Comparison of ENCODE assay signal across 16 mouse cellular contexts in genomic region chr3:130401560-130401852, GRCm38 (mm10).
DNase-seq lines count a peak whose midpoint lies in the region; ATAC-seq and TF ChIP-seq lines count a peak whose summit lies in the region.
"Had no signal": no experiment of that assay in that cellular context is flagged by ENCODE, and none has a peak within 500 bp of the region (broad histone marks: within the 10 kb centered on the region; RNA-seq: fewer than 3 reads in every experiment).

No protein-coding gene starts in this region.

- no peak for DNase-seq in forebrain, embryonic 14.5 days (ENCODE audit: low spot score)
- no peak for DNase-seq in liver, postnatal 0 days
- DNase-seq in liver, embryonic 11.5 days (ENCODE audit: low spot score) = no peak
- no peak for DNase-seq in stomach, postnatal 0 days (ENCODE audit: low spot score)
- DNase-seq in c-Kit-positive CD71-positive TER-119-positive erythroid progenitor cells, embryonic 14.5 days (ENCODE audit: low spot score) = no peak
- DNase-seq: adrenal gland, postnatal 36 days; B cell, adult 2 months; cerebellum, adult 11 months; gastrocnemius, postnatal 10 days; right cerebral cortex, postnatal 25 days; thymus, adult 2 months had no signal

- H3K9me3 ChIP-seq in forebrain, embryonic 14.5 days (replicated peaks; ENCODE audit: control insufficient read depth, low read length) = no peaks in the 10 kb centered on the region
- no peaks in the 10 kb centered on the region for H3K9me3 ChIP-seq in forebrain, embryonic 15.5 days
- no peaks in the 10 kb centered on the region for H3K9me3 ChIP-seq in liver, postnatal 0 days (ENCODE audit: low read length)
- no peaks in the 10 kb centered on the region for H3K9me3 ChIP-seq in liver, embryonic 11.5 days (ENCODE audit: control insufficient read depth, low read length)
- no peaks in the 10 kb centered on the region for H3K9me3 ChIP-seq in stomach, postnatal 0 days (ENCODE audit: control insufficient read depth, low read length)
- H3K9me3 ChIP-seq: liver, embryonic 15.5 days had no signal

- H3K4me3 ChIP-seq in forebrain, embryonic 14.5 days (ENCODE audit: low read depth, low read length) = no peak overlapping the region
- H3K4me3 ChIP-seq in forebrain, embryonic 15.5 days = no peak overlapping the region
- no peak overlapping the region for H3K4me3 ChIP-seq in liver, postnatal 0 days (ENCODE audit: low read depth, low read length)
- H3K4me3 ChIP-seq in liver, embryonic 11.5 days (ENCODE audit: low read depth, low read length) = no peak overlapping the region
- no peak overlapping the region for H3K4me3 ChIP-seq in macrophage (ENCODE audit: inconsistent target)
- H3K4me3 ChIP-seq in stomach, postnatal 0 days (ENCODE audit: low read depth, low read length) = no peak overlapping the region
- H3K4me3 ChIP-seq: liver, embryonic 15.5 days had no signal

- peaks cover 4% of the 10 kb centered on the region; the same call in 1 of the 2 replicates for H3K4me1 ChIP-seq in forebrain, embryonic 14.5 days (ENCODE audit: control insufficient read depth, insufficient read depth, low read length)
- H3K4me1 ChIP-seq in forebrain, embryonic 15.5 days = peaks cover 3% of the 10 kb centered on the region; the same call in 1 of the 2 replicates
- peaks cover 4% of the 10 kb centered on the region; the same call in 1 of the 2 replicates for H3K4me1 ChIP-seq in liver, postnatal 0 days (ENCODE audit: insufficient read depth)
- no peaks in the 10 kb centered on the region for H3K4me1 ChIP-seq in liver, embryonic 11.5 days (replicated peaks; ENCODE audit: control insufficient read depth, insufficient read depth, low read length)
- no peaks in the 10 kb centered on the region for H3K4me1 ChIP-seq in stomach, postnatal 0 days (replicated peaks; ENCODE audit: control insufficient read depth, insufficient read depth)
- H3K4me1 ChIP-seq: liver, embryonic 15.5 days had no signal

- H3K79me2 ChIP-seq in macrophage (ENCODE audit: inconsistent target) = no peaks in the 10 kb centered on the region

- H3K27ac ChIP-seq in forebrain, embryonic 14.5 days (ENCODE audit: low read depth, low read length) = no peak overlapping the region
- no peak overlapping the region for H3K27ac ChIP-seq in forebrain, embryonic 15.5 days (replicated peaks)
- no peak overlapping the region for H3K27ac ChIP-seq in liver, postnatal 0 days (ENCODE audit: low read depth)
- no peak overlapping the region for H3K27ac ChIP-seq in liver, embryonic 11.5 days (ENCODE audit: low read depth, low read length)
- H3K27ac ChIP-seq in macrophage = peak overlapping the region; percentile 53
- no peak overlapping the region for H3K27ac ChIP-seq in stomach, postnatal 0 days (replicated peaks)
- H3K27ac ChIP-seq: liver, embryonic 15.5 days had no signal

- no peaks in the 10 kb centered on the region for H3K27me3 ChIP-seq in forebrain, embryonic 14.5 days (replicated peaks; ENCODE audit: control insufficient read depth, insufficient read depth, low read length)
- no peaks in the 10 kb centered on the region for H3K27me3 ChIP-seq in forebrain, embryonic 15.5 days
- no peaks in the 10 kb centered on the region for H3K27me3 ChIP-seq in liver, postnatal 0 days (ENCODE audit: insufficient read depth, low read length)
- H3K27me3 ChIP-seq in liver, embryonic 11.5 days (replicated peaks; ENCODE audit: control insufficient read depth, insufficient read depth, low read length) = no peaks in the 10 kb centered on the region
- no peaks in the 10 kb centered on the region for H3K27me3 ChIP-seq in stomach, postnatal 0 days (ENCODE audit: control insufficient read depth, insufficient read depth, low read length)
- H3K27me3 ChIP-seq: liver, embryonic 15.5 days had no signal

- H3K9ac ChIP-seq in forebrain, embryonic 14.5 days (ENCODE audit: low read length) = no peak overlapping the region
- H3K9ac ChIP-seq in forebrain, embryonic 15.5 days (replicated peaks) = no peak overlapping the region
- H3K9ac ChIP-seq in liver, postnatal 0 days (replicated peaks) = no peak overlapping the region
- no peak overlapping the region for H3K9ac ChIP-seq in liver, embryonic 11.5 days (ENCODE audit: low read depth, low read length)
- H3K9ac ChIP-seq in stomach, postnatal 0 days (ENCODE audit: low read length) = no peak overlapping the region
- H3K9ac ChIP-seq: liver, embryonic 15.5 days had no signal

- H3K4me2 ChIP-seq in forebrain, embryonic 14.5 days (ENCODE audit: low read length) = no peak overlapping the region
- H3K4me2 ChIP-seq in forebrain, embryonic 15.5 days (replicated peaks) = no peak overlapping the region
- H3K4me2 ChIP-seq in liver, postnatal 0 days (ENCODE audit: low read depth, low read length) = peak overlapping the region; percentile 49; the same call in 1 of the 2 replicates
- H3K4me2 ChIP-seq in liver, embryonic 11.5 days = no peak overlapping the region
- no peak overlapping the region for H3K4me2 ChIP-seq in stomach, postnatal 0 days (replicated peaks; ENCODE audit: low read depth)
- H3K4me2 ChIP-seq: liver, embryonic 15.5 days had no signal

- no peaks in the 10 kb centered on the region for H3K36me3 ChIP-seq in forebrain, embryonic 14.5 days (ENCODE audit: control insufficient read depth, insufficient read depth, low read length)
- H3K36me3 ChIP-seq in forebrain, embryonic 15.5 days = no peaks in the 10 kb centered on the region
- H3K36me3 ChIP-seq in liver, postnatal 0 days (replicated peaks; ENCODE audit: insufficient read depth, low read length) = no peaks in the 10 kb centered on the region
- no peaks in the 10 kb centered on the region for H3K36me3 ChIP-seq in liver, embryonic 11.5 days (ENCODE audit: control insufficient read depth, insufficient read depth, low read length)
- no peaks in the 10 kb centered on the region for H3K36me3 ChIP-seq in macrophage (ENCODE audit: inconsistent target)
- no peaks in the 10 kb centered on the region for H3K36me3 ChIP-seq in stomach, postnatal 0 days (ENCODE audit: control insufficient read depth, insufficient read depth, low read length)
- H3K36me3 ChIP-seq: liver, embryonic 15.5 days had no signal

- no peak for TF ChIP-seq EP300 in liver, postnatal 0 days (IDR thresholded peaks at IDR 0.05; ENCODE audit: low read depth)
- no peak for TF ChIP-seq EP300 in stomach, postnatal 0 days (optimal IDR thresholded peaks at IDR 0.05)

- TF ChIP-seq CTCF in liver, postnatal 0 days (IDR thresholded peaks at IDR 0.05; ENCODE audit: low read depth) = no peak
- no peak for TF ChIP-seq CTCF in stomach, postnatal 0 days (IDR thresholded peaks at IDR 0.05; ENCODE audit: low read depth)

- 5% methylated on average over 1 of the region's 1 CpGs for WGBS in forebrain, embryonic 14.5 days
- 11% methylated on average over 1 of the region's 1 CpGs for WGBS in forebrain, embryonic 15.5 days
- WGBS in liver, postnatal 0 days (ENCODE audit: insufficient replicate concordance) = 43% methylated on average over 1 of the region's 1 CpGs
- 56% methylated on average over 1 of the region's 1 CpGs for WGBS in liver, embryonic 11.5 days
- WGBS in macrophage (ENCODE audit: missing documents) = 17% methylated on average over 1 of the region's 1 CpGs
- WGBS in stomach, postnatal 0 days = 85% methylated on average over 1 of the region's 1 CpGs

- 0 out of 2 replicates have a peak, but pooled peaks have one; percentile 12 for ATAC-seq in forebrain, embryonic 14.5 days
- ATAC-seq in forebrain, embryonic 15.5 days (replicated peaks) = no peak
- ATAC-seq in liver, postnatal 0 days = no peak
- no peak for ATAC-seq in liver, embryonic 11.5 days (replicated peaks; ENCODE audit: low FRiP score)
- peak; percentile 70 for ATAC-seq in common myeloid progenitor, adult 5-6 weeks (replicated peaks; ENCODE audit: low read depth, poor library complexity, severe bottlenecking)
- no peak for ATAC-seq in stomach, postnatal 0 days (ENCODE audit: low FRiP score, low TSS enrichment)
- ATAC-seq: midbrain, embryonic 16.5 days had no signal

Comparison
In these comparisons a context has a peak if more than half of its experiments do, and no peak if none do; other contexts are left out.
1. ATAC-seq: peak in forebrain, embryonic 14.5 days (single experiment) and common myeloid progenitor, adult 5-6 weeks (single experiment); none in forebrain, embryonic 15.5 days (single experiment), liver, postnatal 0 days (single experiment), liver, embryonic 11.5 days (single experiment) and stomach, postnatal 0 days (single experiment).